In the genomic region with DNA sequence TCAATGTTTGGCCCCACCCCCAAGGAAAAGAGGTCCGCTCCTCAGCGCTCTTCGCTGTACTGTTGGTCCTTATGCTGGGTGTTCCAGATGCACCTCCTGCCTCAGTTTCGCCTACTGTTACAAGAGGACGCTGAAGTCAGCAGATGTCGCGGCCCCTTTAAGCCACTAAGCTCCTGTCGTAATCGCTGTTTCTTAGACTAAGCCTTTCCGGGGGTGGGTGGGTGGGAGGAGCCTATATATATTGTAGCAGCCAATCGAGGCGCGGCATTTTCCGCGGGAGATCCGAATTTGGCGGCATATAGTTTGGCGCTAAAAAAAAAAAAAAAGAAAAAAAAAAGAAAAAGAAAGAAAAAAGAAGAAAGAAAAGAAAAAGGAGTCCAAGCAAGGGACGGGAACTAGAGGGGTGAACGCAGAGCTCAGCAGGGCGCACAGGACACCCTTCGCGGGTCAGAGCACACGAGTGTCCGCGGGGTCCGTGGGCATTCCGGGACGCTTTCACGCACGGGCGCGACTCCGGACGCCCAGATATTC, we compare ENCODE assay signal across 9 mouse cellular contexts. TPM values are rescaled to one million over a fixed set of nuclear protein-coding genes. Genes with fewer than 3 reads are reported as not detected.
DNase-seq lines count a peak whose midpoint lies in the region; ATAC-seq and TF ChIP-seq lines count a peak whose summit lies in the region.
"Had no signal": no experiment of that assay in that cellular context is flagged by ENCODE, and none has a peak within 500 bp of the region (broad histone marks: within the 10 kb centered on the region; RNA-seq: fewer than 3 reads in every experiment).

A gene (plus strand): TSS at position 384 of the 531 bp plus-strand sequence.

- peak within 1 kb of the TSS; percentile 89 for H3K9ac ChIP-seq in forebrain, embryonic 11.5 days (ENCODE audit: low read length)
- peak within 1 kb of the TSS; percentile 78 for H3K9ac ChIP-seq in limb, embryonic 12.5 days (replicated peaks)
- peak within 1 kb of the TSS; percentile 78 for H3K9ac ChIP-seq in midbrain, embryonic 12.5 days (replicated peaks)

- TF ChIP-seq CTCF in cerebellum, adult 2 months (IDR thresholded peaks at IDR 0.05; ENCODE audit: borderline replicate concordance, insufficient read depth, low read depth, low read length) = no peak

- no peaks in the 10 kb centered on the region for H3K9me3 ChIP-seq in forebrain, embryonic 11.5 days (ENCODE audit: control insufficient read depth, low read length)
- no peaks in the 10 kb centered on the region for H3K9me3 ChIP-seq in limb, embryonic 12.5 days
- H3K9me3 ChIP-seq in midbrain, embryonic 12.5 days = no peaks in the 10 kb centered on the region

- under 1% methylated on average over 35 of the region's 35 CpGs for WGBS in cerebellum, adult 2 months
- under 1% methylated on average over 34 of the region's 35 CpGs for WGBS in forebrain, embryonic 11.5 days
- under 1% methylated on average over 35 of the region's 35 CpGs for WGBS in limb, embryonic 12.5 days
- under 1% methylated on average over 35 of the region's 35 CpGs for WGBS in midbrain, embryonic 12.5 days

- H3K36me3 ChIP-seq in forebrain, embryonic 11.5 days (ENCODE audit: control insufficient read depth, insufficient read depth, low read length) = no peaks in the 10 kb centered on the region
- H3K36me3 ChIP-seq in limb, embryonic 12.5 days = no peaks in the 10 kb centered on the region
- no peaks in the 10 kb centered on the region for H3K36me3 ChIP-seq in midbrain, embryonic 12.5 days

- H3K27ac ChIP-seq in cerebellum, adult 2 months (ENCODE audit: insufficient read depth, low read length) = no peak within 1 kb of the TSS
- peak within 1 kb of the TSS; percentile 71 for H3K27ac ChIP-seq in forebrain, embryonic 11.5 days (ENCODE audit: low read depth, low read length)
- peak within 1 kb of the TSS; percentile 78 for H3K27ac ChIP-seq in limb, embryonic 12.5 days
- H3K27ac ChIP-seq in midbrain, embryonic 12.5 days (replicated peaks) = peak within 1 kb of the TSS; percentile 58

- ATAC-seq in forebrain, embryonic 11.5 days (replicated peaks; ENCODE audit: low FRiP score) = peak; percentile 72
- ATAC-seq in hematopoietic stem cell, adult 5-6 weeks (replicated peaks in 1 of 2; ENCODE audit: insufficient read depth in 1 of 2, low FRiP score in 2 of 2, low TSS enrichment in 1 of 2, low read depth in 1 of 2, poor library complexity in 2 of 2, severe bottlenecking in 2 of 2) = peak; percentile 37 to 40; a peak in 2 of 4 replicates
- ATAC-seq in limb, embryonic 12.5 days (ENCODE audit: insufficient number of reproducible peaks, insufficient read depth, low FRiP score, low TSS enrichment, low read depth) = no peak
- ATAC-seq in midbrain, embryonic 12.5 days (ENCODE audit: low FRiP score, low read depth) = peak; percentile 63
- ATAC-seq: Patski had no signal

- no peaks in the 10 kb centered on the region for H3K4me1 ChIP-seq in cerebellum, adult 2 months (ENCODE audit: control insufficient read depth, insufficient read depth, low read length)
- peaks cover 8% of the 10 kb centered on the region for H3K4me1 ChIP-seq in forebrain, embryonic 11.5 days (replicated peaks; ENCODE audit: control insufficient read depth, insufficient read depth, low read length)
- peaks cover 43% of the 10 kb centered on the region for H3K4me1 ChIP-seq in limb, embryonic 12.5 days (replicated peaks)
- H3K4me1 ChIP-seq in midbrain, embryonic 12.5 days = peaks cover 45% of the 10 kb centered on the region

- TF ChIP-seq POLR2A in cerebellum, adult 2 months (IDR thresholded peaks at IDR 0.05; ENCODE audit: borderline replicate concordance, insufficient read depth, low read length) = no peak

- H3K4me2 ChIP-seq in forebrain, embryonic 11.5 days (ENCODE audit: low read depth, low read length, severe bottlenecking) = peak within 1 kb of the TSS; percentile 96
- peak within 1 kb of the TSS; percentile 97 for H3K4me2 ChIP-seq in limb, embryonic 12.5 days
- H3K4me2 ChIP-seq in midbrain, embryonic 12.5 days (replicated peaks) = peak within 1 kb of the TSS; percentile 99

- no peaks in the 10 kb centered on the region for H3K27me3 ChIP-seq in cerebellum, adult 2 months (ENCODE audit: control insufficient read depth, insufficient read depth, low read length)
- H3K27me3 ChIP-seq in forebrain, embryonic 11.5 days (ENCODE audit: control insufficient read depth, insufficient read depth, low read length) = no peaks in the 10 kb centered on the region
- no peaks in the 10 kb centered on the region for H3K27me3 ChIP-seq in limb, embryonic 12.5 days
- H3K27me3 ChIP-seq in midbrain, embryonic 12.5 days = peaks cover 7% of the 10 kb centered on the region
- H3K27me3 ChIP-seq: Patski had no signal

- H3K4me3 ChIP-seq in cerebellum, adult 2 months (replicated peaks; ENCODE audit: insufficient read depth, low read depth, low read length) = peak within 1 kb of the TSS; percentile 97
- H3K4me3 ChIP-seq in forebrain, embryonic 11.5 days (ENCODE audit: low read depth, low read length) = peak within 1 kb of the TSS; percentile 81
- peak within 1 kb of the TSS; percentile 78 for H3K4me3 ChIP-seq in limb, embryonic 12.5 days (replicated peaks)
- peak within 1 kb of the TSS; percentile 78 for H3K4me3 ChIP-seq in midbrain, embryonic 12.5 days

- peak; percentile 34 to 41 for DNase-seq in cerebellum, adult 2 months
- no peak for DNase-seq in cerebellum, adult 8-10 months
- peak; percentile 74 for DNase-seq in adrenal gland, adult 2 months
- peak; percentile 88 for DNase-seq in forebrain, embryonic 11.5 days (ENCODE audit: low spot score)
- DNase-seq in spleen, postnatal 4 days (ENCODE audit: low spot score in 2 of 2) = peak; percentile 81 to 89

RNA-seq across cellular contexts. Expression of the gene that starts here (rescaled TPM):
- 0.27 and 0.74 TPM in 2 replicates for polyA plus RNA-seq in cerebellum, adult 2 months (2012; rRNA removed)
- total RNA-seq in adrenal gland, adult 2 months (2021) = 1 to 10 TPM; 1.8 to 5.1 TPM
- polyA plus RNA-seq in adrenal gland, adult 2 months (2012; rRNA removed) = 2.9 and 3.0 TPM in 2 replicates
- 9.4 and 10.2 TPM in 2 replicates for polyA plus RNA-seq in forebrain, embryonic 11.5 days (2014; fragmentation: Nextera tagmentation; extraction: Ambion mirVana)
- 7.1 and 7.2 TPM in 2 replicates for total RNA-seq in hematopoietic stem cell, adult 5-6 weeks (2017)
- polyA plus RNA-seq in limb, embryonic 12.5 days (2016; fragmentation: Nextera tagmentation; extraction: Ambion mirVana) = 10.6 and 10.8 TPM in 2 replicates
- polyA plus RNA-seq in midbrain, embryonic 12.5 days (2016; fragmentation: Nextera tagmentation; extraction: Ambion mirVana) = 10.0 and 10.7 TPM in 2 replicates

Comparison
In these comparisons a context has a peak if more than half of its experiments do, and no peak if none do; other contexts are left out.
1. Peak in DNase-seq and H3K4me3 ChIP-seq in cerebellum, adult 2 months; RNA of the gene not detected or under 1 TPM.